Mouse (Mus musculus) ES-E14 (cell line): ENCODE results near the gene Fam149a. TPM values are rescaled to one million over a fixed set of nuclear protein-coding genes. Genes with fewer than 3 reads are reported as not detected.

Experiments used
- DNase-seq: peaks from one replicate; pipeline ENCODE4 v3.0.0-alpha.2; 2013; ENCODE audit warnings: low read depth, low spot score
- H3K27ac ChIP-seq: 2 replicates; pipeline ENCODE4 v1.5.1; 2012; ENCODE audit warnings: low read depth, mild to moderate bottlenecking, low read length, moderate library complexity, mixed read lengths; ENCODE audit not compliant: poor library complexity, insufficient read depth, severe bottlenecking
- H3K36me3 ChIP-seq: 2 replicates; pipeline ENCODE4 v1.6.1; 2012; ENCODE audit warnings: mild to moderate bottlenecking, low read length, moderate library complexity, mixed read lengths; ENCODE audit not compliant: control insufficient read depth, poor library complexity, insufficient read depth, severe bottlenecking
- H3K4me1 ChIP-seq, 2 experiments: fragments of 150-350 bp in 1 of 2; sonication (generic) in 1 of 2; 2 replicates each; pipeline ENCODE4 v1.6.1; 2012; ENCODE audit warnings: low read length in 2 of 2, mild to moderate bottlenecking in 1 of 2, mixed read lengths in 1 of 2; ENCODE audit not compliant: control insufficient read depth in 2 of 2, insufficient read depth in 2 of 2, poor library complexity in 1 of 2
- H3K4me3 ChIP-seq, 2 experiments: fragments of 150-350 bp in 1 of 2; sonication (generic) in 1 of 2; 2 replicates each; pipeline ENCODE4 v1.5.1; 2012; ENCODE audit warnings: low read length in 2 of 2, low read depth in 1 of 2, mild to moderate bottlenecking in 1 of 2, mixed read lengths in 1 of 2; ENCODE audit not compliant: insufficient read depth in 1 of 2, poor library complexity in 1 of 2, severe bottlenecking in 1 of 2
- H3K9ac ChIP-seq: 2 replicates; pipeline ENCODE4 v1.6.1; 2012; ENCODE audit warnings: low read depth, mild to moderate bottlenecking, low read length, mixed read lengths; ENCODE audit not compliant: poor library complexity, insufficient read depth, severe bottlenecking
- H3K9me3 ChIP-seq: fragments of 150-350 bp; sonication (generic); 2 replicates; pipeline ENCODE4 v1.6.1; 2012; ENCODE audit warnings: low read depth, mild to moderate bottlenecking, low read length; ENCODE audit not compliant: control insufficient read depth, insufficient read depth
- CHD2 ChIP-seq: IDR thresholded peaks from 2 replicates; pipeline ENCODE4 v1.6.1; 2014; ENCODE audit warnings: mild to moderate bottlenecking, low read depth, low read length, inconsistent platforms
- HCFC1 ChIP-seq: IDR thresholded peaks from 2 replicates; pipeline ENCODE4 v1.6.1; 2012; ENCODE audit warnings: low read length, inconsistent platforms, borderline replicate concordance; ENCODE audit not compliant: insufficient read depth
- MAFK ChIP-seq: IDR thresholded peaks from 2 replicates; pipeline ENCODE4 v1.6.1; 2014; ENCODE audit warnings: mild to moderate bottlenecking, low read depth, low read length, inconsistent platforms; ENCODE audit not compliant: insufficient read depth
- ZC3H11A ChIP-seq: IDR thresholded peaks from 2 replicates; pipeline ENCODE4 v1.6.1; 2012; ENCODE audit warnings: low read depth, mild to moderate bottlenecking, inconsistent platforms, low read length, borderline replicate concordance
- ZNF384 ChIP-seq: IDR thresholded peaks from 2 replicates; pipeline ENCODE4 v1.6.1; 2012; ENCODE audit warnings: low read depth, low read length, inconsistent platforms
- in situ Hi-C, 2 experiments: fragments of 600-800 bp; cut with MboI; formaldehyde crosslinking; loops; one replicate each; pipeline ENCODE4 v1.15.1; 2025; ENCODE audit warnings: low sequenced_read_pairs in 2 of 2, inconsistent platforms in 1 of 2; ENCODE audit not compliant: unreplicated experiment in 2 of 2
- total RNA-seq: library from RNA; depleted of rRNA; stranded (reverse); fragments of 300-350 nt; gene quantifications from 2 replicates; pipeline ENCODE4 v1.2.3, GENCODE M21; 2012

Gene Fam149a
- total RNA-seq, 1 experiment, result 1.7 TPM

DNA sequence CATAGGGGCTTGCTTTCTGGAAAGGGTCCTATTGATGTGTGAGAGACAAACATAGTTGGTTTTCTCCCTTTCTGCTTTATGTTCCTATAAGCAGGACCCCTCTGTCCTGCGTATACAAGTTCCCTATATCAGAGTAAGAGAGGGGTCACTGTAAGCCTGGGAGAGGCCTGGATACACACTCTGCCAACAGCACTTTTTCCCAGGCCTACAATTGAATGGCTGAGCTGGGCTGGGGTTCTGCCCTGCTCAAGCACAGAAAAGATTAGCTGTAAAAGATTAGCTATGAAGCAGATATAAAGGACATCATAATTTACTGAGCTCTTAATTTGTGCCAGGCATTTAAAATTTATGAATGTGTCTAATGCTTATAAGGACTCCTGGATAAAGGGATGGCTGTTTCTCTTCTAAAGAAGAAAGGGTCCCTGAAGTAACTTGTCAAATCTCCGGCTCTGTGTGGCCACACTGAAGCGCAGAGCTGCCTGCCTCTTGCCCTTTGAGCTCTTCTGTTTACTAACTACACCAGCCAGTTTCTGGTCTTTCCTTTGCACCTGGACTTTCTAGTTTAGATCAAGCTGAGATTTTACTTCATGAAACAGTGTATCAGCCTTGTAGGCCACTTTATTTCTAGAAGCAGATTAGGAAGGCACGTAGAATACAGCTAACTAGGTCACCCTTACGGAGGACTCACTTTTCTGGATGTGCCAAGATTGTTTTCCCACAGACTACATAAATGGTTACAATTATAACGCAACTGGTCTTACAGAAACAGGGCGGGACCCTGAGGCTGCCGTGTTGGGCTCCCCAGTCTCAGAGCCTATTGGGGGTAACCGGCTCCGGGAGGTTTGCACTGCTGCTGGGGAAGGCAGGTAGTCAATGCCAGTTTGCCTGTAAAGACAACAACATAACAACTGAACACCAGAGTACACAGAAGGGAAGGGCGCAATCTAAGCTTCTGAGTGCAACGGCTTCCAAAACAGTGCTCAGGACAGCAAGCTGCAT is 40.2 kb downstream of the Fam149a start:
- TF ChIP-seq CHD2, result no peak
- H3K27ac ChIP-seq, result no peak overlapping the region
- no peaks in the 10 kb centered on the region for H3K9me3 ChIP-seq
- no peak overlapping the region for H3K4me3 ChIP-seq
- no peaks in the 10 kb centered on the region for H3K4me1 ChIP-seq
- in situ Hi-C loops, result no loop called here
- H3K9ac ChIP-seq, result no peak overlapping the region
- H3K36me3 ChIP-seq, result no peaks in the 10 kb centered on the region
- DNase-seq, result no peak

DNA sequence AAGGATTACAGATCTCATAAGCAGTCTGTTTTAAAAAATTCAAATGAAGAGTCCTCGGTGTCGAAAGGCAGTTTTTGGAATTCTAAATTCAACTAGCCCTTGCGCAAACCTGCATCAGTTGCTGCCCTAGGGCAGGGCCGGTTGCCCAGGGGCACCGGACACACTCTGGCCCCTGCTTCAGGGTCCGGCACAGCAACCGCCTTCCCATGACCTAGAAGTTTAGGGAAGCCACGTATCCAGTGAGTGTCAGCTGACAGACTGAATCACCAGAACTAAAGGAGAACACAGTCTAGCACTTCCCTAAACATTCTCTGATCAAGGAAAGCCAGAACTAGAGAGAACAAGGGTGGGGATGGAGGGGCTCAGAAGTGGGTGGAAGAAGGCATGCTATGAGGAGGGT is 48.6 kb downstream of the Fam149a start:
- Histone ChIP-seq H3K36me3 (no peaks in the 10 kb centered on the region), H3K9me3 (no peaks in the 10 kb centered on the region), H3K9ac (no peak overlapping the region), H3K4me3 (peak overlapping the region; percentile 50 to 63), H3K4me1 (no peaks in the 10 kb centered on the region), H3K27ac (no peak overlapping the region)
- no peak for DNase-seq
- TF ChIP-seq CHD2 (no peak), HCFC1 (no peak), ZNF384 (no peak), ZC3H11A (no peak), MAFK (no peak)
- in situ Hi-C loops, result no loop called here

- Histone ChIP-seq H3K4me1 (no peaks in the 10 kb centered on the region), H3K36me3 (no peaks in the 10 kb centered on the region), H3K9me3 (no peaks in the 10 kb centered on the region), H3K9ac (0 out of 2 replicates have a peak within 1 kb of the TSS, but pooled peaks have one; percentile 1), H3K4me3 (peak within 1 kb of the TSS; percentile 50 to 63), H3K27ac (no peak within 1 kb of the TSS)
- in situ Hi-C loops, result no loop called here
- DNase-seq, result peak; percentile 65
- TF ChIP-seq MAFK (no peak), HCFC1 (no peak), ZNF384 (no peak), CHD2 (no peak), ZC3H11A (no peak)
Measured at GRCm38 (mm10) chr8:45332685-45333409, 49.2 kb downstream of the Fam149a start, which contains the start of gene Cyp4v3. Gene Cyp4v3, minus strand, starts transcription at chr8:45333216.

GRCm38 (mm10) chr8:45330856-45331255 is 51.2 kb downstream of the Fam149a start:
- H3K9ac ChIP-seq, result no peak overlapping the region
- DNase-seq, result no peak
- H3K36me3 ChIP-seq, result no peaks in the 10 kb centered on the region
- TF ChIP-seq CHD2 (no peak), MAFK (no peak), HCFC1 (no peak), ZC3H11A (no peak), ZNF384 (no peak)
- no peak overlapping the region for H3K27ac ChIP-seq
- no peak overlapping the region for H3K4me3 ChIP-seq
- in situ Hi-C loops, result no loop called here
- no peaks in the 10 kb centered on the region for H3K9me3 ChIP-seq
- H3K4me1 ChIP-seq, result no peaks in the 10 kb centered on the region
